Mouse (Mus musculus): ENCODE results near the gene Cmtm8.

The Cmtm8 gene

DNA sequence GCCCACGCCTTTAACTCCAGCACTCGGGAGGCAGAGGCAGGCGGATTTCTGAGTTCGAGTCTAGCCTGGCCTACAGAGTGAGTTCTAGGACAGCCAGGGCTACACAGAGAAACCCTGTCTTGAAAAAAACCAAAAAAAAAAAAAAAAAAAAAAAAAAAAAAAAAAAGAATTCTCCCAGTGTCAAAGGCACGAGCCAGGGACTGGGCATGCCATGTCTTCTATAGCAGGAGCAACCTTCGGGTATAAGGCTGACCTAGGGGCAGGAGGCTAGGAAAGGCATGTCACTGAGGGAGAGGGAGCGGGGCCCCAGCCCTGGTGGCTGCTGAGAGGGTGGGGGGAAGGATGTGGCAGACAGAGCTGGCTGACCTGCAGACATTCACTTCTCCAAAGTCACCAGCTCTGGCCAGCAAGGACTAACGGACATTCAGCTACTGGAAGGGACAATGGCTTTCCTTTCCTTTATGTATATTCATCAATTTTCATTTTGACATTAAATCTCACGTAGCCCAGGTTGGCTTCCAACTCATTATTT, 50.1 kb downstream of the Cmtm8 start:
- in situ Hi-C loops (cut with MboI; ENCODE audit: low pct_unique_long_range_greater_than_20kb in 1 of 2, low sequenced_read_pairs in 2 of 2, unreplicated experiment in 1 of 2) = no loop called here

DNA sequence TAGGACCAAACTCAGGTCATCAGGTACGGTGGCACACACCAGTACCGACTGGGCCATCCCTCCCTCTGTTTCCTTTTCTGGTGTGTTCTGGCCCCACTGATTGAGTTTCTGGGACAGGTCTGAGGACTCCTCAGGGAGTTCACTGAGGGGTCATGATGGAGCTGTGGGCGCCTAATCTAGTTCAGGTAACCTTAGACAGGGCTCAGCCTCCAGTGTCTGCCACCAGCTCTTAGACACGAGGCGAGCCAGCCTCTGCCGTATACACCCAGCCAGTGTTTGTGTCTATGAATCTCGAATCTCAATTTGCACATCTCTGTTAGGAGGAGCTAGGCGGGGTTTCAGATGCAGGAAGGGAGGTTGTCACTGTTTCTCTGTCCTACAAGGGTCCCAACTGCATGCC, 54.0 kb downstream of the Cmtm8 start:
- in situ Hi-C loops (cut with MboI; ENCODE audit: low pct_unique_long_range_greater_than_20kb in 1 of 2, low sequenced_read_pairs in 2 of 2, unreplicated experiment in 1 of 2) = no loop called here

DNA sequence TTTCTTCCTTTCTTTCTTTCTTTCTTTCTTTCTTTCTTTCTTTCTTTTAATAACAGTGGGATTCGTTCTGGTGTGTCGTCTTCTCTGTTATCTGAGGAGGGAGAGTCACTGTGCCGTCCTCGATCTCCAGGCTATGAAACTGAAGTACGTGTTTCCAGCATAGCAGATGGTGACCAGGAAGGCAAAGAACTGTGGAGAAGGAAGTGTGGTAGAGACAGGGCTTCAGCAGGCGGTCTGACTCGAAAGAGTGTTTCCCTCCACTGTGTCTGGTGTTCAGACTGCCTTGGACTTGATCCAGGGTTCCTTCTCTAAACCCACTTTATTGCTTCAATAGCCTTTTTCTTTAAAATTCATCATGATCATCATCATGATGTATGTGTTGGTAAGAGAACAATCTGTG, 54.4 kb downstream of the Cmtm8 start:
- in situ Hi-C loops (cut with MboI; ENCODE audit: low pct_unique_long_range_greater_than_20kb in 1 of 2, low sequenced_read_pairs in 2 of 2, unreplicated experiment in 1 of 2) = no loop called here

DNA sequence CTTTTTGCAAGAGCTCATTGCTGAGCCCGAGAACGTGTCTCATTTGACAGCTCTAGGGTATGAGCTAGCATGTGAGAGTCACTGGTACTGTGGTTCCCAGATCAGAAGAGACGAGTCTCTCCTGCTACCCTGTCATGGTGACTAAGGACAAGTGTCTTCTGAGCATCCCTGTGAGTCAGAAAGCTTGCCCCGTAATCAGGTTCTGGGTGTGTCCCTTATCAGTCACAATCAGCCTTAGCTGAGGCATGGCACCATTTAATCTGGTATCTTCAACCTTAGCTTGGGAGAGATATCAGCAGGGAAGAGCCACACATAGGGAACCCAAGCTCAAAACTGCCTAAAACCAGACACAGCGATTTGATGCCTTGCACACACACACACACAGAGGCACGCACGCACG, 55.3 kb downstream of the Cmtm8 start:
- in situ Hi-C loops (cut with MboI; ENCODE audit: low pct_unique_long_range_greater_than_20kb in 1 of 2, low sequenced_read_pairs in 2 of 2, unreplicated experiment in 1 of 2) = no loop called here

DNA sequence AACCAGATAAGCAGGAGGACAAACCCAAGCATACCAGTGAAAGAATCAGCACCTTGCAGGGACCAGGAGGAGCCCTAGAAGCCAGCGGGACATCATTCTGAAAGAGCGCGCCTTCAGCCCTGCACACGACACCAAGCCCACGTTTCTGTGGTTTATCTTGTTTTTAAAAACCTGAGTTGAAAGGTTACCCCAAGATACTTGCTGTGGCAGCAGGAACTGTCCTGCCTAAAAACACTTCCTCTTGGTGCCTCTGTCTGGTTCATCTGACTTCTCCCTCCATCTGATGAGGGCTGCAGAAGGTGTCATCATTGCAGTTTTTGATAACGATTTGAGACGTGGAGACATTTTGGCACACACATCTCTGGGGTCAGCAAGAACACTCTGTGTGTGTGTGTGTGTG, 56.2 kb downstream of the Cmtm8 start:
- in situ Hi-C loops (cut with MboI; ENCODE audit: low pct_unique_long_range_greater_than_20kb in 1 of 2, low sequenced_read_pairs in 2 of 2, unreplicated experiment in 1 of 2) = no loop called here

DNA sequence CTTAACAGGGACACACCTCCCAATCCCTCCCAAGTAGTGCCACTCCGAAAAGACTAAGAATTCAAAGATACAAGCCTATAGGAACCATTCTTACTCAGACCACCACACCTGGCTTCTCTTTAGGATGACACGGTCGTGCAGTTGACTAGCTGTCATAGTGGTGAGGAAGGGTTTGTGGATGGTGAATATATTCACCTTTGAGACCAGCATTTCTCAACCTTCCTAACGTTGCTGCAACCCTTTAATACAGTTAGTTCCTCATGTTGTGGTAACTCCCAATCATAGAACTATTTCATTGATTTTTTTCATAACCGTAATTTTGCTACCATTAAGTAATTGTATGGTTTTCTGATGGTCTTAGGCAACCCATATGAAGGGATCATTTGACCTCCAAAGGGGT, 56.8 kb downstream of the Cmtm8 start:
- in situ Hi-C loops (cut with MboI; ENCODE audit: low pct_unique_long_range_greater_than_20kb in 1 of 2, low sequenced_read_pairs in 2 of 2, unreplicated experiment in 1 of 2) = no loop called here

DNA sequence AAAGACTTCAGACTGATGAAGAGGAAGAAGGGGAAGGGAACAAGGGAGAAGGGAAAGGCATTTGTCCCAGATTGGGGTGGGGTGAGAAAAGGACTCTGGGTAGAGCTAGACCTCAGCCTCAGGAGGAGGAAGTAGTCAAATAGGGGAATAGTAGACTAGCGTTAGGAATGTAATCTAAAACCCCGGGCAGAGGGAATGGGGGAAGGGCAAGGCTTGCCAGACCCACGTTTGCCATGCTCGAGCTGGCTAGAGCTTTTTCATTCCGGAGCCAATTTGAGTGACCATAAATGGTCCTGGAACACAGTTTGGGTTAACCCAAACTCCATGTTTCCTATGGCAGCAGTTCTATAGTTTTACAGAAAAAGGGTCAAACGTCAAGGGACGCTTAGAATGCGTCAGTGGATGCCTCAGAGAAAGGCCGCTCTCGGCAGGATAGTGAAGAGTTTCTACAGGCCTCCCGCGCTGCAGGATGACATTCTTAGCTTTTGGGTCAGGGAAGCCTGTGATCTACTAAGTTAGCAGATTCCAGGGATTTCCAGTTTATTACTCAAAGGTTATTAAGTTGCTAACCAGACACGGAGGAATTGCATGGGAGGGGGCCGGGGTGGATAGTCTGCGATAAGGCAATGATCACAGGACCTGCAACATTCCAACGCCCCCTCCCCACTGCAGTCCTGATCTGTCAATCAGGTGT, 58.4 kb downstream of the Cmtm8 start:
- in situ Hi-C loops (cut with MboI; ENCODE audit: low pct_unique_long_range_greater_than_20kb in 1 of 2, low sequenced_read_pairs in 2 of 2, unreplicated experiment in 1 of 2) = no loop called here

DNA sequence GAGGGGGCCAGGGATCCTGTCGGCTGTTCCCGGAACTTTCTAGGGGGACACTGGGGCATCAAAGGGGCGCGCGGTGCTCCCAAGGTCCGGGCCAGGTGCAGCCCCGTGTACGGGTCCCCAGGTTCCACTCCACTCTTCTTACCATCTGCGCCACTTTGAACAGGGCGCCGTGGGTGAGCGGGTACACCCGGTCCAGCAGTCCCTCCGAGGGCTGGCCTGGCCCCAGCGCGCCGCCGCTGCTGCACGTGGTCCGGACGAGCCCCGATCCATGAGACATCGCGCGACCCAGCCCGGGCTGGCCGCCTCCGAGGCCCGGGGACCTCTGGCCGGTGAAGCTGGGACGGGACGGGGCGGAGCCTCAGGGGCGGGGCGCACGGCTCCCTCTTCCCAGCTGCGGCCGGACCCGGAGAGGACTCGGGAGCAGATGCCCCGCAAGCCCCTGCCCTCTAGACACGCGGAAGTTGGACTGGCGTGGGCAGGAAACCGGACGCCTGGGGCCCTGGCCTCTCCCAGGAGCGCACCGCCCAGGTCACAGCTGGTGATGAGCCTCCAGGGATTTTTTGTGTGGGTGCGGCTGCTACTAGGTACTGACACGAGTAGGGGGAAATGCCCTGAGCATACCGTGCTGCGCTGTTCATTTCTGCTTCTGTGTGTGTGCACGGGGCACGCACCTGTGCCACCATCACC, 62.3 kb downstream of the Cmtm8 start, which contains the start of gene Cmtm7:
TSS of gene Cmtm7 (minus strand) at position 331 of the 687 bp plus-strand sequence.
- in situ Hi-C loops (cut with MboI; ENCODE audit: low pct_unique_long_range_greater_than_20kb in 1 of 2, low sequenced_read_pairs in 2 of 2, unreplicated experiment in 1 of 2) = no loop called here

DNA sequence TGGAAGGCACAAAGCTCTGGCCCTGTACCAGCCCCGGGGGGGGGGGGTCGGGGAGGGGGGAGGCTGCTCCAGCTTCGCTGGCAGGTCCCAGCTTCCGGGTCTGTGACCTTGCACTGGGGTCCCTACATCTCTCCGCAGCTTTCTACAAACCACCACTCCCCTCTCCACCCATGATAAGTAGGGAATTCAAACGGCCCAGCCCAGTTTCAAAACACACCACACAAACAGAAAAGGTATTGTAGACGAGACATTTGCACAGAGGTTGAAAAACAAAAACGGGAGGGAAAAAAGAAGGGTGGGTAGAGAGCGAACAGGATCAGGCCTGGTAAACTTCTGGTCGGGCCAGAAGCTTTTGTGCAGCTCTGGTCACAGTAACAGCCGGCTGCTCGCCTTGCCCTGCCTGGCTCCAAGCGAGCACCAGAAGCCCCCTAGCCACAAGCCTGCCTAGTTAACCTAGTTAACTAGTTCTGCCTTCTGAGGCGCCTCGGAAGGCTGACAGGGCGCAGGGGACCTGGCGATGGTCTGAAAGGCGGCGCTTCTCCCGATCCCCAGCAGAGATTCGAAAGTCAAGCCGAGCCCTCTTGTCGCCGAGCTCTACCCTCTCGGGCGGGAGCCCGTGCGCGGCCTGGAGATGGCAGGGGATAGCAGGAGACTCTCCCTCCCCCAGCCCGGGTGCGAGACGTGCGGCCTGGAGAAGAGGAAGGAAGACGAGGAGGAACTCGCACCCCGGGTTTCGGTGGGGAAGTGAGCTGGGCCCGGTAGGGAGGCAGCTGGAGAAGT, 63.0 kb downstream of the Cmtm8 start:
- in situ Hi-C loops (cut with MboI; ENCODE audit: low pct_unique_long_range_greater_than_20kb in 1 of 2, low sequenced_read_pairs in 2 of 2, unreplicated experiment in 1 of 2) = no loop called here

DNA sequence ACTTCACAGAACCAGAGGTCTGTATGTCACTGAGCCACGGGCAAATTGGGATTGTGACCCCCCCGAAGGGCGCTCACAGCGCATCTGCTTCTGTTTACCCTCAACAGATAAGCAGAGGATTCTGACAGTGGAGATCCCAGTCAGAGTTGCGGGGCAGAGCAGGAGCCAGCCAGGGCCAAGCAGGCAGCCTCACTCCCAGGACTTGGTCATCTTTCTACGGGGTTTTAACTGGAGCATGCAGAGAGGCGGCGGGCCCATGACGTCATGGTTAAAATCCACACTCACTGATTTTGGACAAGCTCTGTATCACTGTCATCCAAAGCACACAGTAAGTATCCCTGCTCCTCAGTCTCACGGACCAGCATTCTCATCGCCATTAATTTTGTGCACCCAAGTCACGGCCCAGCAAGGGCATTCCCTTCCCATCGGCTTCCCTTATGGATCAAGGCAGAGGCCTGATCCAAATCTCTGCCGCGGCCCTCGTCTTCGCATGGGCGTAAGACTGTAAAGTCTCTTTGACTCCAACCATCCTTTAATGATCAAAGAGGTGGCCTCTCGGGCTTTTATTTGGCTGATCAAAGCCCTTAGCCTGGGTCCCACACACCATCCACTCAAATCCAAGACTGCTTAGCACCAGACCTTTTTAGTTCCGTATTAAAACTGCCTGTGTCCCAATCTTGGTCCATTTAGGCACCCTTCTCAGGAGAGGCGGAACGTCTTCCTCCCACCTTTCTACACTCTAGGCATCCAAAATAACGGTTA, 63.8 kb downstream of the Cmtm8 start:
- in situ Hi-C loops (cut with MboI; ENCODE audit: low pct_unique_long_range_greater_than_20kb in 1 of 2, low sequenced_read_pairs in 2 of 2, unreplicated experiment in 1 of 2) = no loop called here

DNA sequence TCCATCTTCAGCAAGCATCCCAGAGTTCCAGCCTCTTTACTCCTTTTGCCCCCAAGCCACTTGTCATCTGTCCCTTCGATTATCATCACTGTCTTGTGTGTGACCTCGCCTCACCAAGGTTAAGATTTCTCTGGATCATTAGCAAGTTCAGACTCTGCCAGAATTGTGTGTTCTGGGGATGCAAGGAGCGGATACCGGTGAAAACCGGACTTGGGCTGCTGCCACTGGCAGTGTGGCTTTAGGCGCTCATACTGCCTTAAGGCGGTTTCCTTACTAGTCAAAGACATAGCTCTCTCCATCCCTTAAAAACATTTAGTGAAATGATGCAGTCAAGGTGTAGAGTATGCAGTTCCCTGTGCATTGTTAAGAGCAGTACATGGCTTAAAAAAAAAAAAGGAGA, 65.1 kb downstream of the Cmtm8 start:
- in situ Hi-C loops (cut with MboI; ENCODE audit: low pct_unique_long_range_greater_than_20kb in 1 of 2, low sequenced_read_pairs in 2 of 2, unreplicated experiment in 1 of 2) = no loop called here

DNA sequence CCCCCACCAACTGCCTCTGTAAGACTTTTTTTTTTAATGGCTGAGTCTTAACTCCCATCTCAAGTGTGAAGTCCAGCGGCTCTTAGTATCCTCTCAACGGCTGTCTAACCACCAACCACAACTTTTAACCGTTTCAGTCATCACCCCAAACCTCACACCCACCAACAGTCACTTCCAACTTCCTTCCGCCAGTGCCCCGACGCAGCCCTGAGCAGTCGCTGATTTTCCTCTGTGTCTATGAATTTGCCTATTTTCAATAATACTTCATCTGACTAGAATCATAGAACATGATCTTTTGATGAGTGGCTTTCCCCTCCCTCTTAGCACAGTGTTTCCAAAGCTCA, 65.9 kb downstream of the Cmtm8 start:
- in situ Hi-C loops (cut with MboI; ENCODE audit: low pct_unique_long_range_greater_than_20kb in 1 of 2, low sequenced_read_pairs in 2 of 2, unreplicated experiment in 1 of 2) = no loop called here

DNA sequence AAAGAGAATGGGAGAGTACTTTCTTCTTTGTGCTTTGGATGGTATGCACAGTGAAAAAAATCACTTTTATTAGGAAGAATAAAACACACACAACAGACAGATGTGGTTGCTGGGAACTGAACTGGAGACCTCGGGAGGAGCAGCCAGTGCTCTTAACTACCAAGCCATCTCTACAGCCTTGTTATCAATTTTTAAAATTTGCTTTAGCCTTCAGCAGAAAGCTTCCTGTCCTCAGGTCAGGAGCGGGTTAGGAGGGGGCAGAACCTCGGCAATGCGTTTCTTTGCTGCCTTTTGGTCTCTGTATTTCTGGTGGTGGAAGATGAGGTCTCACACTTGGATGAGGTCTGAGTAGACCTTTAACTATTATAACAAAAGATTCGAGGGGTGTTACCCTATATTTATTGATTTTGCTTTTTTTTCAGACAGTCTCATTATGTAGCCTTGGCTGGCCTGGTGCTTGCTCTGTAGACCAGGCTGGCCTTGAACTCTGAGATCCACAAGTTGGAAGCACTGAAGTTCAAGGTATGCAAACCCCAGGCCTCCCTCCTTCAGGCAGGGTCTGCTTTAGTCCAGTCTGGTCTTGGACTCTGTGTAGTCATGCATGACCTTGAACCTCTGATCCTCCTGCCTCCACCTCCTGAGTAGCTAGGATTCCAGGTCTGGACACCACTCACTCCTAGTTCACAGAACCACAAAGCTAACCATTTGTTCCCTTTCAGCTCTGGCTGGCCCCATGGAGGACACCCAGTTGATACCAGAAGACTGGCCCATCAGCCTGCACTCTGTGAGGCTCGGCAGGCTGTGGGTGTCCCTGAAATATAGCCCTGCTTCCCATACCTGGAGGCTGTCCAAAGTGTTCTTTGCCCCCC, 66.5 kb downstream of the Cmtm8 start:
- in situ Hi-C loops (cut with MboI; ENCODE audit: low pct_unique_long_range_greater_than_20kb in 1 of 2, low sequenced_read_pairs in 2 of 2, unreplicated experiment in 1 of 2) = no loop called here

DNA sequence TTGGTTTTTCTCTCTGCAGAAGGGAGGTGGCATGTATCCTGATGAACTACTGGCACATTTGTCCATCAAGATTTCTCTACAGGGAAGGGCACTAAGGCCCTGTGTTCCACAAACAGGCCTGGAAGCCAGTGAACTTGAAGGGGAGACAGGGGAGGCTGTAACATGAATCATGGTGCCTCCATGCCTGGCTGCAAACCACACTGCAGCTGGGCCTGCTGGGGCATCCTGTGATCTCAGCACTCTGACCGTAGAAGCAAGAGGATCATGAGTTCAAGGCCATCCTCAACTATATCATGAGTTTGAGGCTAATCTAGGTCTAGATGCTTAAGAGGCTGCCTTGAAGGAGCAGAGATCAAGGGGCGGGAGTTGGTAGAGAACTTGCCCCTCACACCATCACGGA, 67.6 kb downstream of the Cmtm8 start:
- in situ Hi-C loops (cut with MboI; ENCODE audit: low pct_unique_long_range_greater_than_20kb in 1 of 2, low sequenced_read_pairs in 2 of 2, unreplicated experiment in 1 of 2) = no loop called here

DNA sequence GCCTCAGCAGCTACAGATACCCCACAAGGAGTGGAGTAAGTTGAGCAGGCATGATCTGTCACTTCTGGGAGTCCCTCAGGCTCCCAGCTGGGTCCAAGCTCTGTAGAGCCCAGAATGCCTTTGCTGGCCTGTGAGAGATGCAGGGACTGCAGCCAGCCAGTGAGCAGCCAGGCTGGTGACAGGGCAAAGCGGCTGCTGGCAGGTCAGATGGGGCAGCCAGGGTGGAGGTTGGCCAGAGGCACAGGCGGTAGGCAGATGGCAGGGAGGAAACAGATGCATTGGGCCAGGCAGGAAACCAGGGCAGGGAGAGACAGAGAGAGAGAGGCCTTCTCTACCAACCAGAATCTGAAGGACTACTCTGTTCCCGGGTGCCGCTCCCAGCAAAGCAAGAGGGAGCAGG, 68.7 kb downstream of the Cmtm8 start:
- in situ Hi-C loops (cut with MboI; ENCODE audit: low pct_unique_long_range_greater_than_20kb in 1 of 2, low sequenced_read_pairs in 2 of 2, unreplicated experiment in 1 of 2) = no loop called here

DNA sequence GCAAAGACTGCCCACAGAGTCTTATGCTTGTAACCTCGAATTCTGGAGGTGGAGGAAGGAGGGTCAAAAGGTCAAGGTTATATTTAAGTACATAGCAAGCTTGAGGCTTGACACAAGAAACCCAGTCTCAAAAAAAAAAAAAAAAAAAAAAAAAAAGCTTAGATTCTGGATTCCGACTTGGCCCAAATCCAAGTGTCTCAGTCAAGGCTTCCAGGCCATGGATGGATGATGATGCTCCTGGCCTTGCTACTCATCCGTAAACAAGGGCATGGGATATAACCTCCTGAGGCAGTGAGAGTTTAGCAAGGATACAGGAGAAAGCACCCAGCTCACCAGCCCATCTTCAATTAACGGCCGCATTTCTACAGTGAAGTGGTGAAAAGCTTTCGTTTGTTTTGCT, 69.3 kb downstream of the Cmtm8 start:
- in situ Hi-C loops (cut with MboI; ENCODE audit: low pct_unique_long_range_greater_than_20kb in 1 of 2, low sequenced_read_pairs in 2 of 2, unreplicated experiment in 1 of 2) = no loop called here

DNA sequence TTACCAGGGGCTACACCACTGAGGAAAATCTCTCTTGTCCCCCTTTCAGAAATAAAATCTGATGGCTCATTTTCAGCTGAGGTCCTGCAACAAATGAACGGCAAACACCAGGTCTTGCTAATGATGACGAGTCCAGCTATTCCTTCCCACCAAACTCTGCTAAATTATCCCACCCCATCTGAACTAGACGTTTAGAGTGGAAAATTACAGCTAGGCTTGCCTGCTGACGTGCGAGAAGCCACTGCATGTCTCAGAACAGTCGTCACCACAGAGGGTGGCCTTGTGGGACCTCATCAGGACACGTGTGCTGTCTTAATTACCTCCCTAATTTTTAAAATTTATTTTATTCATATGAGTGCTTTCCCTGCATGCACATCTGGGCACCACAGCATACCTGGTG, 72.4 kb downstream of the Cmtm8 start:
- in situ Hi-C loops (cut with MboI; ENCODE audit: low pct_unique_long_range_greater_than_20kb in 1 of 2, low sequenced_read_pairs in 2 of 2, unreplicated experiment in 1 of 2) = no loop called here

DNA sequence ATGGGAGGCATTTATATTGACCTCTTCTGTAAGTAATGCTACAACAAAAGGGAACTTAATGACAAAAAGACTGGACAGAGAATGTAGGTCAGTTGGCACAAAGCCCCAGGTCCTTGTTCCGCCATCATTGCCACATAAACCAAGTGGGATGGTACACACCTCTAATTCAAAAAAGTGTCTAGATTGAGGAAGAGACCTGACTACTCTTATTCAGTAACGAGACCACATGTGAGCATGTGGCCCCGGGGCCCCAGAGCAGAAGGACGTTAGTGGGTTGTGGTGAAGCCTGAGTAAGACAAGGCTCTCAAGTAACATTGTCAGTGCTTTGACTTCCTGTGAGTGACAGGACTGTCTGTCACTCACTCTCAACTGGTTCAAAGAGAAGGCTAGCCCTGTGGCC, 73.7 kb downstream of the Cmtm8 start:
- in situ Hi-C loops (cut with MboI; ENCODE audit: low pct_unique_long_range_greater_than_20kb in 1 of 2, low sequenced_read_pairs in 2 of 2, unreplicated experiment in 1 of 2) = no loop called here

Measured in mouse embryonic stem cell (cell line).